Mouse (Mus musculus) liver, embryonic 14.5 days (tissue): Measurements from ENCODE around the gene Pex16.

ENCODE experiments used
- CTCF ChIP-seq: IDR thresholded peaks from 2 replicates; pipeline ENCODE4 v1.5.1; 2016; ENCODE audit warnings: antibody characterized with exemption, low read depth, control low read depth
- EP300 ChIP-seq: IDR thresholded peaks from 2 replicates; pipeline ENCODE4 v1.6.1; 2016; ENCODE audit warnings: antibody characterized with exemption, low read depth

DNA sequence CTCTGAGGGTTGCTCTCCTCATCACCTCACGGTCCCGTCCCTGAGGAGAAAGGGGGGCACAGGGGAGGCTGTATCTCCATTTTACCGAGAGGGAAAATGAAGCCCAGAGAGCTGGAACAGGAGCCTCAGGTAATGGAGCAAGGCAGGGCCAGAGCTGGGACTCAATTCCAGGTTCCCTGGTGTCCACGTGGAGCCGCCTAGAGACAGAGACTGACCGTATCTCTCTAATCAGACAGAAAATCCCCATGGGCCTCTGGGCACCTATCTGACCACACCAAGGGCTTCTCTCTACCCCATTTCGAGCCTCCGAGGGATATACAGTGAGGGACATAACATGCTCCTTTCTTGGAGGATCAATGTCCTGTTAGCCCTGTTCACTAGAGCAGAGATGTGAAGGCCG lies 48.7 kb downstream of the Pex16 start:
- TF ChIP-seq EP300: no peak
- TF ChIP-seq CTCF: no peak
